Mouse (Mus musculus) layer of hippocampus, adult 6 months (tissue): ENCODE data around the gene Mybph. TPM values are rescaled to one million over a fixed set of nuclear protein-coding genes. Genes with fewer than 3 reads are reported as not detected.

Experiments
- long read RNA-seq, 2 experiments: library from polyadenylated mRNA; unstranded; transcript quantifications; one replicate each; pipeline ENCODE4 v2.0.0; 2019 to 2020
- polyA plus RNA-seq: library from polyadenylated mRNA; unstranded; fragments of <200 nt; fragmentation: Nextera tagmentation; gene quantifications from 2 replicates; pipeline ENCODE4 v1.2.3, GENCODE M21; 2021

Gene Mybph
- polyA plus RNA-seq, result 0.10 and 0.19 TPM in 2 replicates
- long read RNA-seq, experiment 1, partial matches to known transcripts, result 0 of 1 reads
- long read RNA-seq, experiment 1, other reads (novel, unspliced or antisense), result 1 of 1 reads
- long read RNA-seq, experiment 2, result 0 reads

GRCm38 (mm10) chr1:134193126-134193525 lies at the start of gene Mybph:
TSS of gene Mybph (plus strand) at chr1:134193448.

GRCm38 (mm10) chr1:134182025-134182424 lies 11.2 kb upstream of the Mybph start, which contains the start of gene Chil1:
TSS of gene Chil1 (plus strand) at chr1:134182176.

GRCm38 (mm10) chr1:134235391-134235921 lies 42.2 kb downstream of the Mybph start, which contains the start of gene Adora1:
TSS of gene Adora1 (minus strand) at chr1:134235431.

Other genes with a start within 250 kb of the Mybph start
- 1.9 and 3.9 TPM in 2 replicates for gene Fmod, start 156.2 kb upstream of the Mybph start, polyA plus RNA-seq
- 10.3 and 18.0 TPM in 2 replicates for gene Btg2, start 114.3 kb upstream of the Mybph start, polyA plus RNA-seq
- 0.24 TPM in 1 of 2 replicates, not detected in the other for gene Chit1, start 82.2 kb upstream of the Mybph start, polyA plus RNA-seq
- 20.0 and 24.7 TPM in 2 replicates for gene Chil1, start 11.3 kb upstream of the Mybph start, polyA plus RNA-seq
- gene Adora1, start 42.0 kb downstream of the Mybph start, polyA plus RNA-seq, result 96.7 and 125 TPM in 2 replicates
- not detected in 2 replicates for gene Myog, start 96.5 kb downstream of the Mybph start, polyA plus RNA-seq
- 17.2 TPM in 2 replicates for gene Ppfia4, start 139.5 kb downstream of the Mybph start, polyA plus RNA-seq
- gene Tmem183a, start 168.5 kb downstream of the Mybph start, polyA plus RNA-seq, result 50.2 and 62.1 TPM in 2 replicates
- not detected in 2 replicates for gene 4933406M09Rik, start 192.5 kb downstream of the Mybph start, polyA plus RNA-seq
- gene Cyb5r1, start 212.1 kb downstream of the Mybph start, polyA plus RNA-seq, result 45.0 and 46.8 TPM in 2 replicates
- 103 TPM in 2 replicates for gene Adipor1, start 221.9 kb downstream of the Mybph start, polyA plus RNA-seq